In the genomic region with DNA sequence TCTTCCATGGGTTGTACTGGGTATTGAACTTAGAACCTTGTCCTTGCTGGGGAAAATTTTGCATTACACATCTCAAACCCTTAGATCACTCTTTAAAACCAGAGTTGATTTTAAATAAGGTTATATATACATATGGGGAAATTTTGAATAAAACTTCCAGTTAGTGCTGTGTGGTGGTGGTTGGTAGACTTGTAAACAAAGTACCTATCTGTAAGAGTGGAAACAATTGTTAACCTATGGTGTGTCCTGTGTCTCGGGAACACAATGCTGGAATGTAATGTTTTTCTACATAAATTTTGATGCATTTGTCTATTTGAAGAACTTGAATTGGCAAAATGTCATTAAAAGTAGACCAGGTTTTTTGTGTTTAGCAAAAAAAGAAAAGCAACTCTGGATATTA, we compare ENCODE assay signal across 8 mouse cellular contexts. TPM values are rescaled to one million over a fixed set of nuclear protein-coding genes. Genes with fewer than 3 reads are reported as not detected.
DNase-seq lines count a peak whose midpoint lies in the region; ATAC-seq and TF ChIP-seq lines count a peak whose summit lies in the region.

No protein-coding gene starts in this region.

- H3K4me1 ChIP-seq in lung, adult 2 months (ENCODE audit: control insufficient read depth, insufficient read depth, low read length) = peaks cover 2% of the 10 kb centered on the region
- H3K4me1 ChIP-seq in embryonic fibroblast, embryonic 13.5 days (ENCODE audit: control insufficient read depth, insufficient read depth, low read length) = no peaks in the 10 kb centered on the region
- peaks cover 10% of the 10 kb centered on the region; the same call in 1 of the 2 replicates for H3K4me1 ChIP-seq in limb, embryonic 10.5 days
- H3K4me1 ChIP-seq in neural tube, embryonic 13.5 days (replicated peaks) = peaks cover 31% of the 10 kb centered on the region

- 15% methylated on average over 1 of the region's 1 CpGs for WGBS in lung, adult 2 months
- WGBS in limb, embryonic 10.5 days = 17% methylated on average over 1 of the region's 1 CpGs
- 19% methylated on average over 1 of the region's 1 CpGs for WGBS in neural tube, embryonic 13.5 days

- H3K27ac ChIP-seq in embryonic fibroblast, embryonic 13.5 days (ENCODE audit: insufficient read depth, low read length) = no peak overlapping the region
- no peak overlapping the region for H3K27ac ChIP-seq in limb, embryonic 10.5 days
- no peak overlapping the region for H3K27ac ChIP-seq in neural tube, embryonic 13.5 days (replicated peaks)

- H3K4me3 ChIP-seq in lung, adult 2 months (replicated peaks; ENCODE audit: extremely low read depth, low read depth, low read length) = peak overlapping the region; percentile 29
- peak overlapping the region; percentile 52 for H3K4me3 ChIP-seq in embryonic fibroblast, embryonic 13.5 days (ENCODE audit: insufficient read depth, low read length)
- peak overlapping the region; percentile 90 for H3K4me3 ChIP-seq in limb, embryonic 10.5 days
- peak overlapping the region; percentile 99 for H3K4me3 ChIP-seq in neural tube, embryonic 13.5 days

- H3K27me3 ChIP-seq in limb, embryonic 10.5 days (ENCODE audit: low read depth, poor library complexity, severe bottlenecking) = no peaks in the 10 kb centered on the region
- no peaks in the 10 kb centered on the region for H3K27me3 ChIP-seq in neural tube, embryonic 13.5 days

- no peak for DNase-seq in lung, adult 2 months
- DNase-seq in lung, adult 18-20 months = no peak
- DNase-seq in limb, embryonic 10.5 days (ENCODE audit: low spot score) = no peak
- DNase-seq in adrenal gland, postnatal 25 days = no peak
- no peak for DNase-seq in ovary, postnatal 10 days (ENCODE audit: low spot score)
- DNase-seq in thymus, postnatal 14 days = no peak

- H3K9ac ChIP-seq in neural tube, embryonic 13.5 days = 0 out of 2 replicates have a peak overlapping the region, but pooled peaks have one; percentile 41

- no peak for TF ChIP-seq POLR2A in lung, adult 2 months (IDR thresholded peaks at IDR 0.05; ENCODE audit: borderline replicate concordance, extremely low read depth, low read depth, low read length)
- TF ChIP-seq POLR2A in embryonic fibroblast, embryonic 13.5 days (IDR thresholded peaks at IDR 0.05; ENCODE audit: low read depth, low read length) = no peak

- ATAC-seq in neural tube, embryonic 13.5 days (ENCODE audit: low read depth) = no peak

- no peak for TF ChIP-seq CTCF in lung, adult 2 months (IDR thresholded peaks at IDR 0.05; ENCODE audit: insufficient read depth, low read length)
- no peak for TF ChIP-seq CTCF in embryonic fibroblast, embryonic 13.5 days (IDR thresholded peaks at IDR 0.05; ENCODE audit: borderline replicate concordance, insufficient read depth, low read length)

- no peaks in the 10 kb centered on the region for H3K9me3 ChIP-seq in limb, embryonic 10.5 days (replicated peaks)
- no peaks in the 10 kb centered on the region for H3K9me3 ChIP-seq in neural tube, embryonic 13.5 days

- H3K4me2 ChIP-seq in neural tube, embryonic 13.5 days = peak overlapping the region; percentile 87

- H3K36me3 ChIP-seq in limb, embryonic 10.5 days = peaks cover 33% of the 10 kb centered on the region
- peaks cover 16% of the 10 kb centered on the region for H3K36me3 ChIP-seq in neural tube, embryonic 13.5 days

RNA-seq across cellular contexts. Expression of a gene that starts 31.0 kb away (rescaled TPM):
- polyA plus RNA-seq in lung, adult 2 months (2012; rRNA removed) = 53.4 TPM in 2 replicates
- polyA plus RNA-seq in embryonic fibroblast, embryonic 13.5 days (2011; ENCODE audit: insufficient read length, low read depth, missing spikeins) = 657 and 685 TPM in 2 replicates
- 505 and 553 TPM in 2 replicates for polyA plus RNA-seq in limb, embryonic 10.5 days (2016; fragmentation: Nextera tagmentation; extraction: Ambion mirVana)
- 324 and 340 TPM in 2 replicates for polyA plus RNA-seq in neural tube, embryonic 13.5 days (2015; fragmentation: Nextera tagmentation; extraction: Ambion mirVana)
- total RNA-seq in adrenal gland, postnatal 25 days (2021) = 323 and 405 TPM in 2 replicates

Comparison
In these comparisons a context has a peak if more than half of its experiments do, and no peak if none do; other contexts are left out.
1. H3K4me3 ChIP-seq: peak in every context shown above with its lines; median percentile 99 in neural tube, embryonic 13.5 days; 90 in limb, embryonic 10.5 days; 52 in embryonic fibroblast, embryonic 13.5 days; 29 in lung, adult 2 months.